Mouse (Mus musculus) thymus, postnatal 4 days (tissue): Measurements from ENCODE around the gene Lipo3.
A peak's percentile ranks its signal among the peaks of the same experiment; 100 is the strongest.
"Not testable (repeated sequence)": the region's sequence is repeated elsewhere in the genome, so short reads cannot be mapped to it uniquely, and the experiment has no call there.

ENCODE experiments used
- DNase-seq: peaks from one replicate; pipeline ENCODE4 v3.0.0; 2021

Lipo3 gene

DNA sequence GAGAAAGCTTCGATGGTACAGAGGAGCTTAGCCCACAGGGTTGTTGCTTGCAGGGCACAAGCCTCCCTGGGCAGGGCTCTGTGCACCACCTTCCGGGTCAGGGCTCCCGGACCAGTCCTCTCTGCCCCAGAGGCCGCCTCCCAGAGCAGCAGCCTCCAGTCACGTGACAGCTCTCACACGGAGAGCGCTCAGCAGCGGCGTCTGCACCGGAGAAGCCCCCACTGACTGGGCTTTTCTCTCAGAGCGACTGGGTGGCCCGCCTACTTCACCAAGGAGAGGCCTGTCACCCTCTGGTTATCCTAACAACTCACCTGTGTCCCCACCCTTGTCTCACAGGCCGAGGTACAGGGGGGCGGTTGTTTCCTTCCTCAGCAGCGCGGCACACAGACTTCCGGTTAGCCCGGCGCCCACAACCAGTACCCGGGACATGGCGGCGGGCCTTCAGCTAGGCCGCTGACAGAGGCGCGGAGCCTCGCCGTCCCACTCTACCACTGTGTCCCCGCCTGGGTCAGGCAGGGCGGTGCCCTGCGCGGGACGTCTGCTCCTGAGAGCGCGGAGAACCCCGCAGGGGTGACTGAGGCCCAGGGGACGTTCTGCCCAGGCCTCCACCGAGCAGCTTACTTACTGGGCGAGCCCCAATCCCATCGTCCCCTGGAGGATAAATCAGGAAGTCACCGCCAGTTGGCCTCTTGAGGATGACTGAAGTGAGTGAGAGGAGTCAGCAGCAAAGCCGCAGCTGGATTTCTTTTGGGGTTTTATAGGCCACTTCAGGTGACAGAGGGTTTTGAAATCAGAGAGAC is at the start of gene Lipo3:
Lipo3 (minus strand) TSS at position 665 of the 800 bp plus-strand sequence.
- DNase-seq, result peak; percentile 49

DNA sequence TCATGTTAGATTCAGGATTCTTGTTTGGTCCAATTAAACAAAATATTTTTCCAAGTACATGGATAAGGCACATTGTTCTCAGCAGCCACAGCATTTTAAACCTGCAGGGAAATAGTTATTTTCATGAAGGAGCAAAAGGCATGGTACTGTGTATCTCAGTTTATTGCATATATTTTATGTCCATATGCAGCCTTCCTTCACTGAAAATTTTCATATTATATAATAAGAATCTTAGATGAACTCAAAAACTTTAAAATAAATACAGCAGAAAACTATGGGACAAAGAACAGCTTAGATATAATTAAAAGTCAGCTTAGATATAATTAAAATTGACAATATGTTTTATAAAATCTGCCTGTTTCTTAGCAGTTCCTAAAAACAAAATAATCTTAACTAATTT is 25.6 kb upstream of the Lipo3 start, which contains the start of gene Lipo1:
Lipo1 (minus strand) TSS at position 101 of the 400 bp plus-strand sequence.
- not testable (repeated sequence) for DNase-seq

DNA sequence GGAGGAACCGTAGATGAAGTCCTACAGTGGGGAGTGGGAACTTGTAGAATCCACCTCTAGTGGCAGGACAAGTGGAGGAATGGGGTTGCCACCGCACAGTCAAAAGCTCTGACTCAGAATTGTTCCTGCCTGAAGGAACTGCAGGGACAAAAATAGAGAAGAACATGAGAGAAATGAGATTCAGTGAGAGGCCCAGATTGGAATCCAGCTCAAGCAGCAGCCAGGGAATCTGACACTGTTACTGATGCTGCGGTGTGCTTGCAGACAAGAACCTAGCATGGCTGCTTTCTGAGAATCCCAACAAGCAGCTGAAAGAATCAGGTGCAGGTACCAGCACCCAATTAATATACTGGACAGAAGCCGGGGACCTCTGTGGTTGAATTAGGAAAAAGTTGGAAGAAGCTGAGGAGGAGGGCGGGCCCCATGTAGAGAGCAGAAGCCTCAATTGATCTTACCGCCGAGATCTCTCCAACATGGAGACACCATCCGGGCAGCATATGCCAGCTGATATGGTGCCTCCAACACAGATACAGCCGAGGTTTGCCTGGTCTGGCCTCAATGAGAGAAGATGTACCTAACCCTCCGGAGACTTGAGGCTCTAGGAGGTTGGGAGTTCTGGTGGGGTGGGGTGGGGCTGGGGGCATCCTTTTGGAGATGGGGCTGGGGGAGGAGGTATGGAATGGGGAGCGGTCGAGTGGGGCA is 25.0 kb upstream of the Lipo3 start:
- DNase-seq, result no peak

DNA sequence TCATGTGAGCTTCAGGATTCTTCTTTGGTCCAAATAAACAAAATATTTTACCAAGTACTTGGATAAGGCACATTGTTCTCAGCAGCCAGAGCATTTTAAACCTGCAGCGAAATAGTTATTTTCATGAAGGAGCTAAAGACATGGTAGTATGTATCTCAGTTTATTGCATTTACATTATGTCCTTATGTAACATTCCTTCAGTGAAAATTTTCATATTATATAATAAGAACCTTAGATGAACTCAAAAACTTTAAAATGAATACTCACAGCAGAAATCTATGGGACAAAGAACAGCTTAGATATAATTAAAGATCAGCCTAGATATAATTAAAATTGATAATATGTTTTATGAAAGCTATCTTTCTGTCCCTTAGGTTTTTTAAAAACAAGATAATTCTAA is 10.5 kb downstream of the Lipo3 start, which contains the start of gene Lipo2:
Lipo2 (minus strand) TSS at position 101 of the 400 bp plus-strand sequence.
- not testable (repeated sequence) for DNase-seq

DNA sequence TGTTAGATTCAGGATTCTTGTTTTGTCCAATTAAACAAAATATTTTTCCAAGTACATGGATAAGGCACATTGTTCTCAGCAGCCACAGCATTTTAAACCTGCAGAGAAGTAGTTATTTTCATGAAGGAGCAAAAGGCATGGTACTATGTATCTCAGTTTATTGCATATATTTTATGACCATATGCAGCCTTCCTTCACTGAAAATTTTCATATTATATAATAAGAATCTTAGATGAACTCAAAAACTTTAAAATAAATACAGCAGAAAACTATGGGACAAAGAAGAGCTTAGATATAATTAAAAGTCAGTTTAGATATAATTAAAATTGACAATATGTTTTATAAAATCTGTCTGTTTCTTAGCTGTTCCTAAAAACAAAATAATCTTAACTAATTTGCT is 136.6 kb downstream of the Lipo3 start, which contains the start of gene Gm8978:
Gm8978 (minus strand) TSS at position 101 of the 400 bp plus-strand sequence.
- DNase-seq, result not testable (repeated sequence)

- DNase-seq, result peak; percentile 67
Measured at GRCm38 (mm10) chr19:33589626-33590302, 172.0 kb downstream of the Lipo3 start.

DNA sequence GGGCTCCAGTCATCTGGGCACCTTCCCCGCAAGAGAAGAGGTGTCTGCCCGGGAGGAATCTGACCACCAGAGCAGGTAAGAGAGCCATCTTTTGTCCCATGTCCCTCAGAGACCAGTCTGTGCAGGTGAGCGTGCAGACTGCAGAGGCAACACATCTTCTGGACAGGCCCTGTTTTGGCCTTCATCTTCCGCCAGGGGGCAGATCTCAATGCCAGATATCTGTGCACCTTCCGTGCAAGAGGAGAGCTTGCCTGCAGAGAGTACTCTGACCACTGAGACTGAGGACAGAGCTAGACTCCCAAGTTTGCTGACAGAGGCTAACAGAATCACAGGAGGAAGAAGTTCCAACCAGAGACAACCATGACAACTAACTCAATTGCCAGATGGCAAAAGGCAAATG is 193.2 kb downstream of the Lipo3 start:
- not testable (repeated sequence) for DNase-seq

- DNase-seq, result no peak
Measured at GRCm38 (mm10) chr19:33517680-33518079, 244.1 kb downstream of the Lipo3 start, which contains the start of gene Lipo4. Gene Lipo4, minus strand, starts transcription at chr19:33517780.
